Mouse (Mus musculus): ENCODE measurements around the gene Ubxn11.

DNA sequence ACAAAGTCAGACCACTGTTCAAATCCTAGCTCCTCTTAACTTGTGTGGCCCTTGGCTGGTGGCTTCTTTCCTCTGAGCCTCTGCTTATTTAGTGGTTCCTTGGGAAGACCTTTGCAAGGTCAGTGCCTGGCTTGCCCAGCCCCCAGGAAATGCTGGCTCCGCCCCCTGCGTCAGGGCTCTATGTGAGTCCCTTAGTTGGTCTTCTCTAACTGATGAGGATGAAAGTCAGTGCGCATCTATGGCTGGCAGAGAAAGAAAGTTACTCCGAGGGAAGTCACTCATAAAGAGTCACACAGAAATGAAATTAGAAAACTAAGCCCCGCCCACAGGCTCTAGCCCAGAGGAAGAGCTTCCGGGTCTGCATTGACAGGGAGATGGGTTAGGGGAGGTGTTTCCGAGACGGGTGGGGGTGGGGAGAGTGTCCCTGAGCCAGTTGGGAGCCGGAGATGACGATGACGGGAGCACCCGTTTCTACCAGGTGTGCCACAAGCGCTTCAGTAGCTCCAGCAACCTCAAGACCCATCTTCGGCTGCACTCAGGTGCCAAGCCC, 44.1 kb upstream of the Ubxn11 start:
- TF ChIP-seq CTCF (IDR thresholded peaks at IDR 0.05; ENCODE audit: control insufficient read depth, insufficient read depth, insufficient replicate concordance, low read depth, low read length) (no peak), POLR2A (IDR thresholded peaks at IDR 0.05; ENCODE audit: control insufficient read depth, low read depth, low read length) (no peak; the same call in 1 of the 2 replicates)
